Mouse (Mus musculus) frontal cortex, postnatal 25 days (tissue): ENCODE data around the gene Foxp4.

Source experiments
- DNase-seq, 2 experiments: peaks; one replicate each; pipeline ENCODE4 v3.0.0; 2022; ENCODE audit warnings: low spot score in 2 of 2

The Foxp4 gene

DNA sequence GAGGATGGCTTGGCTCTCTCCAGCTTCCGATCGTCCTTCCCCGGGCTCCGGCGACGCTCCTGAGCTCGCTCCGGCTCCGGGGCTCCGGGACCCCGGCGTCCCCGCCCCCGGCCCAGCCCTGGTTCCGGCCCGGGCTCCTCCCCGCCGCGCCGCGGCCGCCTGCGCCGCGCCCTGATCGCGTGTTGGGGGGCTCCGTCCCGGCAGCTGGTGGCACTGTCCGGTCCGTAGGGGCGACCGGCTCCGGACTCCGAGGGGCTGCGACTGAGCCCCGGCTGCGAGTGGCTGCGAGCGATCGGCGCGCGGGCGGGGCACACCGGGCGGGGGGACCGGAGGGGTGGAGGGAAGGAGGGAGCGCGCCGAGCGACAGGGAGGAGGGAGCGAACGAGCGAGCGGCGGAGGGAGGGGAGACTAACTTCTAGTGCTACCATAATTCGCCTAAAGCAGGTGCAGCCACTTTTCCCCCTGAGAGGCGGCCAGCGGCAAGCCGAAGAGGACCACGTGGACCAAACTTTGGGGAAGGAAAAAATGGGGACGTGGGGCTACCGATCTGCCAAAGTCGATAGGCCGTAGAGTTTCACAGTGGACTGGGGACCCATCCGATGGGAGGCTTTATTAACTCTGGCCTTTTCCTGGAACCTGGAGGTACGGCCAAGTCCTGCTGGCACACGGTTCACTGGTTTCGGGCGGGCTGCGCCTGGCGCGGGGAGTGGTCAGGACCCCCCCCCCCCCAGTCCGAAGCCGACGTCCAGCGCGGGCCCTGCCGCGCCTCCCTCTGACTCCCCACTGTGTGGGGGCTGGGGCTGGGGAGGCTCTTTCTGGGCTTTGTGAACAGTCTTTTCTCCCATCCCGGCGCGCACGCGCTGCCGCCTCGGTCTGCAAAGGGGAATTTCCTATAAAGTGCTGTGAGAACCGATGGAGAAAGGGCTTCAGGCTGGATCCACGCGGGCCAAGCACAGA is at the start of gene Foxp4:
Gene Foxp4 (minus strand): TSS at position 263 of the 957 bp plus-strand sequence.
- peak; percentile 31 to 52 for DNase-seq

DNA sequence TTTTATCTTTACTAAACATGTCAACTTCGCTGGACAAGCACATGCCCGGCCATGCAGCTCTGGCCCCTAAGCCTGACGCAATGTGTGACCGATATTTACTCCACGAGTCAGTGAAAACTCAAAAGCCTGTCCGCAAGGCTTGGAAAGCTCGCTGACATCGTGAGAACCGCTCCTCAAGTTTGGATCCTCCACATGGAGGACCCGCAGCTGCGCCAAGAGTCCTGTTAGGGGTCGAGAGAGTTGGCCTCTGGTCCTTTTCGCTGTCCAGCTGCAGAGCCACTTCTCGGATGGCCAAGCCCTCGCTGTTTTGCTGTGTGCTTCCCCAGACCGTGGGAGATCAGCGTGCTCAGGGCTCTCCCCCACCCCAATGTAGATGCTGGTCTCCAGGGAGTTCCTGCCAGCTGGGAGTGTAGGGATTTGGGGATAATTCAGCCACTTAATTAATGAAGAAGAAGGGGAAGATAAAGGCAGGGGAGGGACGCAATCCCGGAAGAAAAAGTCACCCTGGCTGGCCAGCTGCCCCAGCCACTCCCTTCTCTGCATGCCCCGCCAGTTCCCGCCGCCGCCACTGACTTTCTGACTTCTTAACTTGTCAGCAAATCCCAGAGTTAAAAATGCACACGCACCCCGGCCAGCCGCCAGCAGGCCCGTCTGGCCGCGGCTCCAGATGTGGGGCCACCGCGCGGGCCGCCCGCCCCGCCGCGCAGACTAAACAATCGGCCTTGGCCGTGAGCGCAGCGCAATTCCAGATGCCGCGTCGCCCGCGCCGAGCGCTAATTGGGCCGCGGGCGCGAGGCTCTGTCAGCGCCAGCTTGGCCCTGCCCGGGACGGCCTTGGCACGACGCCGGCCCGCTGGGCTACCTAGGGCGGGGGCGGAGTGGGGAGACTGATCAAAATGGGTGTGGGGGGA is 49.4 kb upstream of the Foxp4 start:
- DNase-seq = no peak

- DNase-seq = no peak
These were observed 41.5 kb upstream of the Foxp4 start for GRCm38 (mm10) chr17:47965885-47966505.

DNA sequence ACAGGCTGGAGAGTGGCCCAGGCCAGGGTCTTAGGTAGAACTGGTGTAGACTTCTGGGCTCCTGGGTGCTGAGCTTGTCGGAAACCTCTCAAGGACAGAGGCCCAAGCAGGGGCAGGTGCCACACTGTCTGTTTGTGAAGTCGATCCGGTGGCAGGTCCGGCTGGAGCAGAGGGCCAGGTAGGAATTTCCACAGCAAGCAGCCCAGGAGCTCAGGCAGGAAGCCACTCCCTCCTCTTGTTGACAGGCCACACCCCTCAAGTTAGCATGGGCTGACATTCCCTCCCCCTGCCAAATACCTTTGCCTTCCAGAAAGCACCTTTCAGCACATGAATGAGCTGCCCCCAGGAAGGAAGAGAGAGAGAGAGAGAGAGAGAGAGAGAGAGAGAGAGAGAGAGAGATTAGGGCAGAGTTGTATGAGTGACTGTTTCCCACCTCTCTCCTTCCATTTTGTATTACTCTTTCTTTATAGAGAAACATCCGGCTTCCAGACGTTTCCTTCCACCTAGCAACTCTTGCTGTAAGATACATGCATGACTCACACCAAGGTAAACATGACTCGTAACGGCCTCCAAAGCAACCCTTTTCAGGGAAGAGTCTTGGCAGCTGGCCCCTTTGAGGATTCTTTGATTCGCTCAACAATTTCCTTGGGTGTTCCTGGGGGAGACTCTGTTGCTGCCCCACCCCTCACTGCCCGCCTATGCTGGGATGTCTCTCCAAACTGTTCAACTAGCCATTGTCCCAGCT is 33.8 kb upstream of the Foxp4 start:
- no peak for DNase-seq

- no peak for DNase-seq
These were observed 32.0 kb upstream of the Foxp4 start for GRCm38 (mm10) chr17:47956486-47956885.

DNA sequence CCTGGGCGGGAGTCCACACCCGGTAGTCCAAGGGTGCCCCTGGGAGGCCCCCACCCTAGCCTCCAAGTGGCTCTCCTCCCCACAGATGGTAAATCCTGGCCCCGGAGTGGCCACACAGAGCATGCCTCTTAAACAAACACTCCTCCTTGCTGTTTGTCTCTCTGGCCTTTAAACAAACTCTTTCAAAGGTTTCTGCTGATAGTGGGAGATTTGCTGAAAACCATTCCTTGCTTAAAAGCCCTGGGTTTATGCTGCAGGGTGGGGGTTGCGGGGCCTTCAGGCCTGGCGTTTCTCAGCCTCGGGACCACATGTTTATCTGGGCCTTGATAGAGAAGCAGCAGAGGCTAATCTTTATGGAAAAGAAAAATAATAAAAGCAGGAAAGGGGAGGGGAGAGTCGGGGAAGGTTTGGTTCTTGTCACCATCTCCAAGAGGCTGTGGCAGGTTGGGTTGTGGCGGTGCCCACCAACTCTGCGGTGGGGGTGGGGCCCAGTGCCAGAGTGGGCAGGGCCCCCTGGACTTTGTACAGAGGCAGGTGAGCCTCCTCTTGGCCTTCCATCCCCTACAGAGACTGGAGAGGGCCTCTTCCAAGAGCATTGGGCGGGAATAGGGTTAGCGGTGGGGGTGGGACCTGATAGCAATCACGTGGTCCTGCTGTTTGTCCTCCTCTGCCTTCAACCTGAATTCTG is 30.8 kb upstream of the Foxp4 start:
- no peak for DNase-seq

DNA sequence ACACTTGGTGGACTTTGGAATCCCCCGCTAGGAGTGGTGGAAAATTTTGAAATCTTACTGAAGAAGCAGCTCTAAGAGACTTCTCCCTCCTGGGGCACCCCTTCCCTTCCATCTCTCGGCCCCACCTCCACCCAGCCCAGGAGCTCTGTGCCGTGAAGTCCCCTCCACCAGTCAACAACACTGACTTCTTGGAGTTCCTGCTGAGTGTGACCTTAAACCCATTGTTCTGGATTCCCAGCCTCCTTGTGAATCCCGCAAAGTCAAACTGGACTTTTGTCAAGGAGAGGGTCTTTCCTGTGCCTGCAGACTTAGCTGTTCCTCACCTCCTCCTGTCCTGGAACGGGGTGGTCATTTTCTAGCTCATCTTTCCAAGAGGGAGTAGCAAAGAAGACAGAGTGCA is 28.8 kb upstream of the Foxp4 start:
- DNase-seq = no peak

GRCm38 (mm10) chr17:47952368-47953081 is 28.1 kb upstream of the Foxp4 start:
- DNase-seq = no peak

GRCm38 (mm10) chr17:47951452-47951851 is 27.0 kb upstream of the Foxp4 start:
- no peak for DNase-seq

- no peak for DNase-seq
These were observed 26.4 kb upstream of the Foxp4 start for GRCm38 (mm10) chr17:47950831-47951230.

DNA sequence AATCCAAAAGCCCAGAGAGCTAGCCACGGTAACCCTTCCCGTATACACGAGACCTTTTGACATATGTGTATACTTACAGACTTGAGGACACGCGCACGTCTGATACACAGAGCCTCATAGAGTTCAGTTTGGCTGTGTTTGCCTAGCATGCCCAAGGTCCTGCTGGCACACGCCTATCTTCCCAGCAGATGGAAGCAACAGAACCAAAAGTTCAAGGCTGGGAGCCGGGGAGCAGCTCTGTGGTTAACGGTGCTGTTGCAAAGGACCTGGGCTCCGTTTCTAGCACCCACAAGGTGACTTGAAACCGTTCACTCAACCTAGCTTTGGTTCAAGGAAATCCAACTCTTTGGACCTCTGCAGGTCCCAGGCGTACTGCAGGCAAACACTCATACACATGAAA is 25.0 kb upstream of the Foxp4 start:
- no peak for DNase-seq

- no peak for DNase-seq
These were observed 24.3 kb upstream of the Foxp4 start for GRCm38 (mm10) chr17:47948753-47949152.

GRCm38 (mm10) chr17:47946921-47947420 is 22.5 kb upstream of the Foxp4 start:
- no peak for DNase-seq

GRCm38 (mm10) chr17:47946111-47946510 is 21.7 kb upstream of the Foxp4 start:
- no peak for DNase-seq

GRCm38 (mm10) chr17:47943103-47943870 is 18.8 kb upstream of the Foxp4 start:
- no peak for DNase-seq

DNA sequence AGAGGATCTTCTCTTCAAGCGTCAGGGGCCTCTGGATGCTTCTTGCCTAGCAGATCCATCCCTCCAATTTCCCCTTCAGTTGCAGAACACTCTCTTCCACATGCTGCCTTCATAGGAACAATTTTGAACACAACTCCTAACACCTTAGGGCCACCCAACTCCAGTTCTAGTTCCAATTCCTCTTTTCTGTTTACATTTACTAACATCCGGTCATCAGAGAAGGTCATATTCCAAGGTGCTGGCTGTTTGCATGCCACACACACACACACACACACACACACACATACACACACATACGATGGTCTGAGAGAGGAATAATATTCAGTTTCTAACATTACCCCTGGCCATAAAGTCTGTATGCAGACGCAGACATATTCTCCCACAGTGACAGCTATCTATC is 17.6 kb upstream of the Foxp4 start:
- DNase-seq = no peak

DNA sequence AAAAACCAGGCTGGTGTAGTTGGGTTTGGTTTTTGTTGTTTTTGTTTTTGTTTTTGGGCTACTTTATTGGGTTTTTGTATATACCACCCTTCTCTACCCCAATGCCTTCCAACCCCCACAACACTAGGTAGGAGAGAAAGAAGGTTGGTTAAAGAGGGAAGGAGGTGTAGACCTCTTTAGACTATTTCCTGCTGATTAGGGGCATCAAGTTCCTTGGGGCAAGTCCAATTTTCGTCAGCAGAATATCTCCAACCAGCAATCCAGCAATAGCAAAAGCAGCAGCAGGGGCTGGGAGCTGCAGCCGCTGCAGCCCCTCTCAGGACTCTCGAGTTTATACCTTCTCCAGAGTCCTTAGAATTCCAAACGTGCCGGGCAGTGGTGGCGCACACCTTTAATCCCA is 14.4 kb upstream of the Foxp4 start:
- DNase-seq = no peak

GRCm38 (mm10) chr17:47937926-47938600 is 13.6 kb upstream of the Foxp4 start:
- DNase-seq = no peak

DNA sequence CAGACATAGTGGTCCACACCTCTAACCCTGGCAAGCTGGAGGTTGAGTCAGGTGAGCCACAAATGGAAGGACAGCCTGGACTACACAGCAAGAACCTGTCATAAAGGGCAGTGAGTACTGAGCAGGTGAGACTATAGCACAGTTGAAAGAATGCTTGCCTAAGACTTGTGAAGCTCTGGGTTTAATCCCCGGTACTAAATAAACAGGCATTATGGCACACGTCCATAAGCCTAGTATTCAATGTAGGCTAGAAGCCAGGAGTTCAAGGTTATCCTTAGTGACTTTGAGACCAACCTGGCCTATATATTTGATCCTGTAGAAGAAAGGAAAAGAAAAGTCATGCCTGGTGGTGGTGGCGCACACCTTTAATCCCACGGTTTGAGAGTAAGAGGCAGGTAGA is 12.1 kb upstream of the Foxp4 start:
- DNase-seq = no peak
